Mouse (Mus musculus) stomach, postnatal 0 days (tissue): ENCODE measurements around the gene Dock8.

ENCODE experiments used
- CTCF ChIP-seq: IDR thresholded peaks from 2 replicates; pipeline ENCODE4 v1.5.1; 2016; ENCODE audit warnings: antibody characterized with exemption, low read depth, mild to moderate bottlenecking, moderate library complexity
- EP300 ChIP-seq: optimal IDR thresholded peaks from 2 replicates; pipeline ENCODE3; 2016; ENCODE audit warnings: antibody characterized with exemption

DNA sequence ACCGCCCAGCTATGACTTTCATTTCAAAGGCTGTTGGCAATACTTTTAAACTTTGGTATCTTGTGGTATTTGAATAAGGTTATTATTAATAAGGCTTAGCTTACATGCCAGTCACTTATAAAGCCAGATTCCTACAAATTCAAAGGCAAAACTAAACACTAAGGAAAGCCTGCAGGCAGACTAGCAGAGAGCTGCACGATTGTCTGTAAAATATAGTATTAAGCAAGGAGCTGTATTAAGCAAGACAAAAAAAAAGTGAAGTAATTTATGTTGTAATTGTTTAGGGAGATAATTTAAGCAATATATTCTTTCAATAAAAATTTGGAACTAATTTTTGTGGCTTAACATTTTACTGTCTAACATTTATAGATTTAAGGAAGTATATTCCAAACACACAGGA lies 32.4 kb upstream of the Dock8 start:
- TF ChIP-seq CTCF (no peak), EP300 (no peak)
